Mouse (Mus musculus) mouse embryonic stem cell (cell line): Measurements from ENCODE around the gene Csk.

Experiments used
- in situ Hi-C, 2 experiments: fragments of 300-500 bp; cut with MboI; formaldehyde crosslinking; loops; 1 replicate in 1 of 2; 3 replicates in 1 of 2; pipeline ENCODE4 v1.14.3; 2019 to 2020; ENCODE audit warnings: low sequenced_read_pairs in 2 of 2, low pct_unique_long_range_greater_than_20kb in 1 of 2, mixed read lengths in 1 of 2; ENCODE audit not compliant: unreplicated experiment in 1 of 2

Gene Csk

DNA sequence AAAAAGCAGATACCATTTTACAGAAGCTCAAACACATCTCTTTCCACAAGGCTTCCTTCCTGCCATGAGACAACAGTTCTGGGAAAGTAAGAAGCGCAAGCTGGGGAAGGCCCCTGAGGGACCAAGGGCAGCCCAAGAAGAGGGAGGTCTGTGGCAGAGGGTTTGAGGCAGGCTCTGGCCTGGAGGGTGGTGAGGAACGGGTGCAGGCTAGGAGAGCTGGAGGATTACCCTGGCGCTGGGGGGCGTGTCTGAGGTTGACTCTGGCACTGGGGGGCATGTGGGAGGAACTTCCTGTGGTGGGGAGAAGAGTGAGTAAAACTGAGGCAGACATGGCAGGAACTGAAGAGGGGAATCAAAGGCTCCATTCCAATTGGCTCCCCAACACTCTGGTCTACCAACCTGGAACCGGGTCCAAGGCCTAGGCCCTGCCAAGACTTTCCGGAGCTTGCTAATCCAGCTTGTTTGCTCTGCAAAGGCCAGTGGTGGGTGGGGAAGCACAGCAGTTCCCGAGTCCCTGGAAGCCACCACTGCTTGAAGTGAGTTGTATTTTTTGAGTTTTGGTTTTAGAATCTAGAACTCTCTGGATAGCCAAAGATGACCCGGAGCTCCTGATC lies 35.8 kb downstream of the Csk start:
- in situ Hi-C loops = no loop called here

DNA sequence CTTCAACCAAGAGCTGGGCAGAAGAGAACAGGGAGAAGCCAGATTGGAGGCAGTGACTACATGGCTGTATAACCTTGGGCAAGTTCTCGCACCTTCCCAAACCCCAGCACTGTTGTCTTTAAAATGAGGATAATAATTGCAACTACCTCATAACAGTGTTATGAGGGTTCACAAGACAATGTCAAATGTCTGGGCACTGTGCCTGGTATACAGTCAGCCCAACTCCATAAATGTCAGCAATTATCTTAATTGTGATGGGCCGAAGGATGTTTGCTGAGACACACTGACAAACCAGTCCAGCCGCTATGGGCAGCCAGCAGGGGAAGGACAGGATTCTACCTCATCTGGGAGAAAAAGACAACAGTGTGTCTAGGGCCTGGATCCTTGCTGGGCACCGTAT lies 38.6 kb downstream of the Csk start:
- in situ Hi-C loops = no loop called here

DNA sequence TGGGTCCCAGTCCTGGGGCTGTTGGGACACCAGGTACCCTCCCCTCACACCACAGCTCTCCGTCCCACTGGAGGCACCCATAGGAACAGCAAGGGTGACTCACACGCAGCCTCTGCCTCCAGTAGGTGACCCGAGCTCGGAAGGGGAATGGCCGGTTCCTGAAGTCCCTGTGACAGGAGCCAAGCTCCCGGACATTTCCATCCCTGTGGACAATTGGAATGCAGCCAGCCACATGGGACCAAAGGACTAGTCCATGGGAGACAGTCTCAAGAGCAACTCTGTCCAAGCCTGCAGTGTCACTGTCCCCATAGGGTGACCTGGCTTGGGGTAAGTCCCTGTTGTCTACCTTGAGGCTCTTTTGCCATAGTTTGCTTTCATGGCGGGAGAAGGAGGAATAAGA lies 39.5 kb downstream of the Csk start:
- in situ Hi-C loops = no loop called here

DNA sequence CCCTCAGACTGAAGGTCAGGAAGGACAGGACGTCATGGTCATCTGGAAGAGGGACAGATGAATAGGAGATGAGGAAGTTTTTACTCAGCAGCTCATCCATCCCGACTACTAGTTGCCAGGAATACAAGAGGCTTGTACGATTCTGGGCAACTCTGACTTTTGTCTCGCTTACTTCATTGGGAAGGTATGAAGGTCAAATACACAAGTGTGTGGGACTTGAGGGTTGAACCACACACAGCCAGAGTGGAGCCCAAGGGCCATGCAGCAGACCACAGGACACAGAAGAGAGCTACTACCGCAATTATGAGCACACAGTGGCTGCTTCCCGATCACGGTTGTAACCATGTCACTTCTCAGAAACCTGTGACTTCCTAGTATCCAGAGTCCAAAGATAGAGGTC lies 40.8 kb downstream of the Csk start:
- in situ Hi-C loops = no loop called here

DNA sequence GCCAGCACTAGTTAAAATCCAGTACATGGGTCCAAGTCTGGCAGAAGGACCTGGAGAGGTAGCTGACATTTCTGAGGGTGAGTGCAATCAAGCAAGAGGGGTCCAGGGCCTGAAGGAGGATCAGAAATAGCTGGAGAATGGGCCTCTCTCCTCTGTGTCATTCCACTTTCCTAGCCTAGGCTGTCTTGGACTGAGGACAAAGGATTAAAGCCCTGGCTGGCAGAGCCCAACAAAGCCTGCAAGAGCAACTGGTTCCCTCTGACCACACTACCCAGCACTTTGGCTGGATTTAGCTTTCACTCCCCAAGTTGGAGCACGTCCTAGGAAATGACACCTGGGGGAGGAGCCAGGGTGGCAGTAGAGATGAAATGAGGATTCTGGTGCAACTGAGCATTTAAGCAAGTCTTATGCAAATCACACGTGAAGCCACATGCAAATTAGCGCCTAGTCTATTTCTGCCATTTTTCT lies 43.0 kb downstream of the Csk start:
- in situ Hi-C loops = no loop called here

DNA sequence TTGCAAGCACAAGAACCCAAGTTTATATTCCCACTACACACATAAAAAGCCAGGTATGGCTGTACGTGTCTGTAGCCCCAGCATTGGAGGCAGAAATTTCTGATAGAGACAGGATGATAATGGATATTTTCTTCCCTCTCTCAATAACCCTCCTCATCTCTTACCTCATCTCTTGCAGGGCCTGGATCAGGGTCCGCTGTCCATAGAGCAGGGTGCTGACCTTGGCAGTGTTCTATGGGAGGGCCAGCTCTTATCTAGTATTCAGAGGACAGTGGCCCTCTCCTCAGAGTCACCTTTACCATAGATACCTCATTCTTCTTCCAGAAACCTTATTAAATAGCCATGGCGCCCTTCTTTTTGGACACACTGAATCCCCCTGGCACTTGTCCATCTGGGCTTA lies 43.6 kb downstream of the Csk start:
- in situ Hi-C loops = no loop called here

DNA sequence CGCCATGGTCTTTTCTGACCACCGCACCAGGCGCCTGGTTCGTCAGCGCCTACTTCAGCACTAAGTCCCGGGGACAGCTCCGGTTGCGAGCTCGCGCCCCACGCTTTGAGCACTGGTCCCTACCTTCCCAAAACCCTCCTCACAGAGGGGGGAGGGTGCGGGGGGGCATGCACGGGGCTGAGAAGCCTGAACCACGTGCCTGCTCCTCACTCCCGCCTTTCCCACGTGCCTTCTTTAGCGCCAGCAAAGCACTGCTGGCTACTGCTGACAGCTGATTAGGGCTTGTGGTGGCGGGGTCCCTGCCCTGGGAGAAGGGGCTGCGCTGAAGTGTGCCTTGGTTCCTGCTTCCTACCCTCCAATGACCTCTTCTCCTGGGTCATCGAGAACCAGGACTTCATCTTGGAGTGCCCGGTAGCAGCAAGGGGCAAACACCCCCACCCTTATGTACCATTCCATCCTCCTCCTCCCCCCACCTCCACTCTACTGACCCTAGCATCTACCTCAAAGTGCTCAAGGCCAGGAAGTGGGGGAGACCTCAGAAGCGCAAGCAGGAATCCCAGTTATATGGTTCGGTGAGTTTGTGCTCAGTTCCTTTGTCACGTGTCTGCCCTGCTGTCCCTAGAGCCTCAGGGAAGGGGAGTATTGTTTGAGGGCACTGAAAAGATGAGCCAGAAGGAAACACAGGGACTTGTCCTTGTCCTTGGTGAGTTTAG lies 47.1 kb downstream of the Csk start, which contains the start of gene Cplx3:
Gene Cplx3 (minus strand): TSS at position 143 of the 713 bp plus-strand sequence.
- in situ Hi-C loops = no loop called here

DNA sequence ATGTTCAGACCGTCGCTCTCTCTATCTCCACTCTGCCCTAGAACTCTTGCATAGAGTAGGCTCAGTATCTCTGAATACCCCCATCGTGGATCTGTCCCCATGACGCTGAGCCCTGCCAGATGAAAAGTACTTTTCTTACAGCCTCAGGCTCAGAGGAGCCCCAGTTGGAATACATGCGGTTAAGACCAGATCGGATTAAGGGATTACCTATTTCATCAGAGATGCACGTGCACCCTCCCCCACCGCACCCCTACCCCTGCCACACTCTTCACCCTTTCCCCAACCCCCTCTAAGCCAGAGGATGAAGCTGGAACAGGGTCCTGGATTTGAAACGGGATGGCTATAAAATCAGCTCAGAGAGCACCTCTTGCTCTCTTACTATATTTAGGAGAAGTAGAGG lies 47.9 kb downstream of the Csk start:
- in situ Hi-C loops = no loop called here

DNA sequence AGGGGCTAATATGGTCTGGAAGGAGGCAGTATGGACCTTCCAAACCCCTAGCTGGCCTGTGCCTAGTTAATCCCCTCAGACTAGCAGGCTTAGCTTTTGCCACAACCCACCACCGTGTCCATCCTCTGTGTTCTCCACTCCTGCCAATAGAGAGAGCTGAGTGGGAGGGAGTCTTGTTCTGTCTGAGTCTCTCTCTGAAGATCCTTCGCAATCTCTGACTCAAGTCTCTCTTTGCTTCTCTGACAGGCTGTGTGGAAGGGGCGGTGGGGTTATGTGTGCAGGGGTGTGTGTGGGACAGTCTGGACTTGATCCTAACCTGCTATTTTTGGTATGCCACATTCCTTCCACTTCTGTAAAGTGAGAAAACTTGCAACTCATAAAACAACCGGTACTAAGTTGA lies 48.6 kb downstream of the Csk start:
- in situ Hi-C loops = no loop called here

DNA sequence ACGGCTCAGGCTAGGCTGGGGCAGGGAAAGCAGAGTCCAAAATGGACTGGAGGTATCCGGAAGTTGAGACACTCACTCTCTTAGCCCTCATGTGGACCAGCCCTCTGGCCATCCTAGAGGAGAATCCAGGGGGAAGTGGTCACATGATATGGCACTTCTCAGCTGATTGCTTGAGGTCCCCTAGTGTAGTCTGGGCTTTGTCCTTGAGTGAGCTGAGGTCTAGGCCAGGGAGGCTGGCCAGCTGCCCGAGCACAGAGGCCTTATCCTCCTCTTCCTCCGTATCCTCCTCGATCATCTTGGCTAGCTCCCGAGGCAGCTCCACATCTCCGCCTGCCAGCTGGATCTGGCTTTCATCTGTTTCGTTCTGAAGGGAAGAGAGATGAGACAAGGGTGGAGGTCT lies 51.3 kb downstream of the Csk start:
- in situ Hi-C loops = no loop called here

DNA sequence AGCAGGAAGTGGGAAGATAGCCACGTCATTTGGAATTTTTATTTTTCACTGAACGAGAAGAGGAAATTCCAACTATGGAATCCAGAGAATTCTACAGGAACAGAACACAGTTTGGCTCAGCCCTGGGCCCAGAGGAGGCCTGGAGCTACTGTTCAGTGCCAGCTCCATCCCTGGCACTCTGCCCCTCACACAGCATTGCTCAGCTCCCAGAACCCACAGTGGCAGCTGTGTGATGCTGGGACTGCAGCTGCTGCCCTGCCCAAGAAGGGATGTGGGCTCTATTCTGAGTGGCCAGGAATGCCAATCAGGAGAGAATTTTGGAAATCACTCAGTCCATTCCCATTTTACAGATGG lies 52.1 kb downstream of the Csk start:
- in situ Hi-C loops = no loop called here

DNA sequence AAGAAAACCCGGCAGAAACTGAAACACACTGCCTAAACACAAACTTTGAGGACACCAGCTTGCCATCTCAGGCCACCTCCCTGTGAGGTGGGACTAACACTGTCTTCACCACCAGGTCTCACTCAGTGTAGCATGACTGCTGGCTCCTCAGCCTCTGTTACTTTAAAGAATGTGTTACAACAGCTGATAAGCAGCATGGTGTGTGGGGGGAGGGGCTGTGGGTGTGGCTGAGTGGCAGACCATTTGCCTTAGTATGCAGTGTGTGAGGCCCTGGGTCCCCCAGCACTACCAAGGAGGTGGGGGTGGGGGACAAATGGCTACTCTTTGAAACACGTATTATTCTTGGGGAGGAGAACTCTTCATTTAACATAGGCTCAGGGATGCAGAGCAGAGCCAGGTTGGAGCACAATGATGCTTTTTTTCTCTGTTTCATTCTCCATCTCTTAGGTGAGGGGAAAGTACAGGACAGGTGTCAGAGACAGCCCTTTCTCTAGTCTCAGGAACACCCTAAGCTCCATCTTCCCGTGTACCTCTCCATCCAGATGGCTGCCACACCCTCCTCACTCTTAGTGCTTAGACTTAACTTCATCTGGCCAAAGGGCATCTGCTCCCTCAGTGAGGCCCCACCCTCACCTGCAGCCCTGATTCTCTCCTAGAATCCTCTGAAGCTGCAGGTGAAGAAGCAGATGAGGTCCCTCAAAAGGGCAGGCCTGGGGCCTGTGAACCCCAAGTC lies 52.6 kb downstream of the Csk start:
- in situ Hi-C loops = no loop called here

DNA sequence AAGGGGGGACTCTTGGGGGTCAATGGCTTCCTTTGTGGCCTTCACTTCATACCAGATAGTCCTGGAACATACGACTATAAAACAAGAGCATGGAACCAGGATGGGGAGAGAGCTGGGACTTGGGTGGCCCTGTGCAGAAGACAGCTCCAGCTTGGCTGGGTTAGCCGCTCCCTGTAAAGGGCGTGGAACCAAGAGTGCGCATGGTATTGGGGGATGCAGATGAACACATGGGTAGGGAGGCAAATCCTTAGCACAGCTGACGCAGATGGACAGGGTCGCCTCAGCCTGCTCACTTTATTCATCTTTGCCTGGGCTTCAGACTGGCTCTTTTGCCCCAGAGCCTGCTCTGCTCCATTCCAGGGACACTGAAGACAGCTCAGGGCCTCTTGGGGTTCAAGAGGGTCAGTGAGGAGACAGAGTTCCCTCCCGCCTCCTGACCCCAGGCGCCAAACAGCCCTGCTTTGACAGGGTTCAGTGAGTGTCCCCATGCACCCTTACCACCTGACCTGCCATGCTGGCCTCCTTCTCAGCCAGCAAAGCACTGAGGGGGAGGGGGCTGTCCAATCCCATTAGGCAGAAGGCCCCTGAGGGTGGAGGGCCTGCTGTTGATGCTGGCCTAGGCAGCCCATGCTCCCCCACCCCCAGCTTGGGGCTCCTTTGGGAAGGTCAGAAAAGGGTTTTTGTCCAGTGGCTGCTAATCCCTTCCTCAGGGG lies 54.4 kb downstream of the Csk start:
- in situ Hi-C loops = no loop called here

DNA sequence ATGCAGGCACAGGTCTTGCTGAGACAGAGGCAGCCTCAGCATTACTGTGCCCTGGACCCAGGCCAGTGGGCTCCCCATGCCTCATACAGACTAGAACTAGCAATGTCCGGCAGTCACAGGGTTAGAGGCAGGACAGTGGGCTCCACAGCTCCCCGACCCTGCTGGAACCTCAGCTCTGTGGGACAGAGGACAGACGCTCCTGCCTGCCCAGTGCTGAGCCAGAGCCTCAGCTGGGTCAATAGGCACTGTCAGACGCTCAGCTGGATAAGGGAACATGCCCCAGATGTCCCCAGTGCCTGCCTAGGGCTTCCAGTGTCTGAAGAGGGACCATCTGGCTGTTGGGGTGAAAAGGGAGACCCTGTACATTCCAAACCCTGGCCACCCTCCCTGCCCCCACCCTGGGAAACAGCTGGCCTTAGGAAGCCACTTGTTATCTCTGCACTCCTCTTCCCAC lies 55.5 kb downstream of the Csk start:
- in situ Hi-C loops = no loop called here

DNA sequence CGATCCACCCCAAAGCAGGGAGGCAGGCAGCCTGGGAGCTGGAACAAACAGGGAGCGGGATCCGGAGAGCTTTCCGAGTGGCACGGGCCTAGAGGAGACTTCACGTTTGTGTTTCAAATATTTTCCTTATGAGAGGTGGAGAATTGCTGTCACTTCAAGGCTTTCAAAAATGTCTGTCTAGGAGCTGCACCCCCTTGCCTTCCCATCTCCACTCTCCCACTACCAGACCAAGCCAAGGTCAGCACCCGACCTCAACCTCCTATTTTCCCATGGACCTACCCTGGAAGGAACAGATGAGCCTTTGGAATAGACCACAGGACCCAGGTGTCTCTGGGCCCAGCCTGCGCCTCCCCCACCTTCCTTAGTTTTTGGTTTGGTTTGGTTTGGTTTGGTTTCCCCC lies 56.2 kb downstream of the Csk start:
- in situ Hi-C loops = no loop called here

DNA sequence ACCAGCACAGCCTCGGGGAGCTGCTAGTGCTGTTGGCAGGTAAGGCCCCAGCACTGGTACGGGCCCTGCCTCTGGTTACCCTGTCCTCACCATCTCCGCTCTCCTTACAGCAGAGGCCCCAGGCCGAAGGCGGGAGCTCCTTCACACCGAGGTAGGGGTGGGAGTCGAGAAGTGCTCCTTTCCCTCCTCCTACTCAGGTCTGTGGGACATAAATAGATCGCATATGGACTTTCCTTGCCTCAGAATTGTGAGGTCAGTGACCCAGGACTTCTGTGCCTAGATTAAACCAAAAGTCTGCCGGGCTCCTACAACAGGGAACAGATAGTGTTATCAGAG lies 59.3 kb downstream of the Csk start:
- in situ Hi-C loops = no loop called here

DNA sequence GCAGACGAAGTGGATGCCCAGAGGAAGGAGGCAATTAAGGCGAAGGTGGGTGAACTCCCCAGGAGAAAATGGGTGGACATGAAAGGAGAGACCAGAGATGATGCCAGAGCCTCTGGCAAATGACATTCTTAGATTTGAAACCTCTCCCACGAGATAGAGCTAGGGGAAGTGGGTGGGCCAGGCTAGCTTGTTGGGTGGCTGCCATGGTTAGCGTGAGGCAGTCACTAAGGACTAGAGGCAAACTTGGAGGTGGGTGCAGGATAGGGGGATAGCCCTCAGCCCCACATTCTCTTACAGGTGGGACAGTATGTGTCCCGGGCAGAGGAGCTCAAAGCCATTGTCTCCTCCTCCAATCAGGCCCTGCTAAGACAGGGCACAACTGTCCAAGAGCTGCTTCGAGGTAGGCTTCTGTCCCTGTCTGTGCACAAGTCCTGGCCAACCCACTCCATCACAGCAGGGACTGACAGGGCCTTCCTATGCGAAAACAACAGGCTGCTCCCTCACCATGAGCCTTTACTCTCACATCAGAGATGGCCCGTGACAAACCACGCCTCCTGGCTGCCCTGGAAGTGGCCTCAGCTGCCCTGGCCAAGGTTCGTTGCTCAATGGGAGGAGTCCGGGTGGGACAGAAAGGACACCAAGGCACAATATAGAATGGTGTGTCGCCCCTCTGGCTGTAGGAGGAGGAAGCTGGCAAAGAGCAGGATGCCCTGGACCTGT lies 59.8 kb downstream of the Csk start:
- in situ Hi-C loops = no loop called here

DNA sequence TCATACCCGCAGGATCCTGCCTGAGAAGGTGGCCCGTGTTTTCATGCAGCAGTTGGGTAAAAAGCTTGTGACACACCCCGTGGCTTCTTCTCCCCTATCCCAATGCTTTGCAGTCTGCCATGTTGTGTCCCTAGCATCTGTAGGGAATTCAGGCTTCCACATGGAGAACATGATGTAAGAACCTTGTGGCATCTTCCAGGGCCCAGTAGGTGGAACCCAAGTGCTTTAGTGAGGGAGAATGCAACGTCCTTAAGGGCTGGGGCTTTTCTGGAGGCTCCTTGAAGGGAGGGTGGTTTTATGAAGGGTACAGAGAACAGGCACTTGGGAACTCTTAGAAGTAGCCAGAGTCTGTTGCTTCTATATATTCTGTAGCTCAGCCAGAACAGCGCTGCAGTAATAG lies 62.7 kb downstream of the Csk start:
- in situ Hi-C loops = no loop called here
